Mouse (Mus musculus) mesoderm, embryonic 11.5 days (tissue): Measurements from ENCODE around the gene Crocc2.

Experiments used
- DNase-seq: peaks from one replicate; pipeline ENCODE4 v3.0.0-alpha.2; 2012; ENCODE audit warnings: low read depth, low spot score

The Crocc2 gene

GRCm38 (mm10) chr1:93168295-93168775 is at the start of gene Crocc2:
Gene Crocc2, plus strand, starts transcription at chr1:93168725.
- no peak for DNase-seq

DNA sequence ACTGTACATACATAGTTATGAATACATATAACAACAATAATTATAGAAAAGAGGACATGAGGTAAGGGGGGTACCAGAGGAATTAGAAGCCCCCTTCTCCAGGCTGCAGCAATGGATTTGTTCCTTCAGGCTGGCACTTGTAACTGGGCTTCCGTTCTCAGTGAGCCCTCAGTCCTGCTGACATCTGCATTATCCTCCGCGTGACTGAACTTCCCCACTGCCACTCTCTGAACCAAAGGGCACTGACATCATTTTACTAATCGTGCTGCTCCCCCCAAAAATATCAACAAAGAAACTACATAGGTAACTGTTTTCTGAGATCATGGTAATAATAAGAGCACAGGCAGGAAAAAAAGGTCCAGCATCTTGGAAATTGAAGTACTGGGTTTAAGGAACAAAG is 49.7 kb upstream of the Crocc2 start:
- no peak for DNase-seq

- DNase-seq: no peak
Observed at GRCm38 (mm10) chr1:93123179-93123854, 45.2 kb upstream of the Crocc2 start.

- DNase-seq: no peak
Observed at GRCm38 (mm10) chr1:93124066-93124465, 44.5 kb upstream of the Crocc2 start.

DNA sequence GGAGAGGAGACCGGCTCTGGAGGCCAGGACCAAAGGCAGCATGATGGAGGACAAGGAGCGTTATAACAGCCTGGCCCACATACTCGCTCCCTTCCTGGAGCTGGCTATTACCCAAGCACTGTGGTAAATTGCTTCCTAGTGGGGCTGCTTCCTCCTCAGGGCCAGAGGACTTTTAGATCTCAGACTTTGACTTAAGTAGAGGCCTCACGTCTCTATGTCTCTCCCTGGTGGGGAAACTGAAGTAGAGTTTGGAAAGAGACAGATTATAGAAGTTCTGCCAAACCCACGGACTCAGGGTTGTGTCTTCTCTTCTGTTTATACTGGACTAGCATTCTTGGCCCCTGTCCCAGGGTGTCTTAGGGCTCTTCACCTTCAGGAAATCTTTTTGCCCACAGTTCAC is 43.3 kb upstream of the Crocc2 start:
- no peak for DNase-seq

DNA sequence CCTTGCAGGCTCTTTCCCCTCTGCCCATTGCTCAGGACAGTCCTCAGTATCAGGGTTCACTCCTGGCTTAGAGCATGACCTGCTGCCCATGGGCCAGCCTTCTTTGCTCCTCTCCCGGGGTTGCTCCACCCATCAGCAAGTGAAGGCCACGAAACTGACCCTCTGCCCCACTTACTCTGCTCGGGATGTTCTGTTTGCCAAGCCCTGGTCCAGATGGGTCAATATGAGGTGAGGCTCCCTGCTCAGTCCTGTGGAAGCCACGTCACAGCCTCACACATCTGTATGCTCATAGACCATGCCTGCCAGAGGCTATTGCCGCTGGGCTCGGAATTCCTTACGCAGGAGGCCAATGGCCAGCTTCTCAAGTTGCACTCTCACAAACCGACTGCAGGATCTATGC is 40.3 kb upstream of the Crocc2 start:
- no peak for DNase-seq

- DNase-seq: peak; percentile 75
Observed at GRCm38 (mm10) chr1:93128710-93129349, 39.7 kb upstream of the Crocc2 start.

GRCm38 (mm10) chr1:93130242-93130983 is 38.1 kb upstream of the Crocc2 start:
- no peak for DNase-seq

- DNase-seq: no peak
Observed at GRCm38 (mm10) chr1:93132676-93133075, 35.8 kb upstream of the Crocc2 start.

- no peak for DNase-seq
Observed at GRCm38 (mm10) chr1:93135036-93135526, 33.4 kb upstream of the Crocc2 start, which contains the start of gene Agxt. Gene Agxt, plus strand, starts transcription at chr1:93135240.

DNA sequence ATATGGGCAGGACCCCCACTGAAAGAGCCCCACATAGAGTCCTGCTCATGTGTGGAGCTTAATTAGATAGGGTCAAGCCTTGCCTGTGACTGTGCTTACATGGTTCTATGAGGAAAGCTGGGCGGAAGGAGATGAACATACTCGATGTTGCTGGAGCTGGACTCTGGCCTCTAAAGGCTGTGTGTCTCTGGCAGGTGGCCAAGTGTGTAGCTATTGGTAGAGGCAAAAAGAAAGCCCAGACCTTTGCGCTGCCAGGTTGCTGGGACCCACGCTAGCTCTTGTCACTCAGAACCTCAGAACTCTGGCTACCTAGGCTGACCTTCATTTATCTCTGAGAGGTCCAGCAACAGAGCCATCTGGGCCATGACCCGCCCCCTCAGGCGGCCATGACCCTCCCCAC is 30.0 kb upstream of the Crocc2 start:
- DNase-seq: no peak

GRCm38 (mm10) chr1:93139713-93140112 is 28.8 kb upstream of the Crocc2 start:
- DNase-seq: no peak

DNA sequence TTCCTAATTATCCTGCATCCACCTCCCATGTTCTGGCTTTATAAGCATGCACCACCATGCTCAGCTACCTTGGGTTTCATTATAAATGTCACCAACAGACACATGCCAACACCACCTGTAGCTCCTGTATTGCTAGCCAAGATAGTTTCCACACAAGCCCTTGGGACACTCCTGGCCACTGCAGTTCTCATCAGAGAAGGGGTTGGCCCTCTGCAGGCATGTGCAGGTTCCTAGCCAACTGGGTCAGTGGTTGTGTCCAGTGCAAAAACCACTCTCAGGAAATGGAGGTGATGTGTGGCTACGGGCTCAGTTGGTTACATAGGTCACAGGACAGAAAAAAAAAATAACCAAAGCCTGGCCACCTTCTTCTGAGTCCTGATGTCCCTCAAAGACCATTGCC is 25.7 kb upstream of the Crocc2 start:
- no peak for DNase-seq

DNA sequence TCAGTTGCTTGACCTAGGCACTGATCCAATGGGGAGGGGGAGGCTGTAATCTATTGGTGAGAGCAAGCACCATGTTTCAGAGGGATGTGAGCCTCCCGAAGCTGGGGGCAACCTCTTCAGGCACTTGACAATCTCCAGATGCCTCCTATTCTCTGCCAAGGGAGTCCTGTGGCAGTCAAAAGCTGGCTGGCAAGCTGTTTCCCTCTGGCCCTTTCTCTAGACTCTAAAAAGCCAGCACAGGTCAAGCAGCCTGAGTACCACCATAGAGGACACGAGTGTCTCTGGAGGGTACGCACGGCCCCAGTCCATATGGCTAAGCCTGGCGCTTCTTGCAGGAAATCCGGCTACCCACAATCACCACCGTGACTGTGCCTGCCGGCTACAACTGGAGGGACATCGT is 24.3 kb upstream of the Crocc2 start:
- no peak for DNase-seq

DNA sequence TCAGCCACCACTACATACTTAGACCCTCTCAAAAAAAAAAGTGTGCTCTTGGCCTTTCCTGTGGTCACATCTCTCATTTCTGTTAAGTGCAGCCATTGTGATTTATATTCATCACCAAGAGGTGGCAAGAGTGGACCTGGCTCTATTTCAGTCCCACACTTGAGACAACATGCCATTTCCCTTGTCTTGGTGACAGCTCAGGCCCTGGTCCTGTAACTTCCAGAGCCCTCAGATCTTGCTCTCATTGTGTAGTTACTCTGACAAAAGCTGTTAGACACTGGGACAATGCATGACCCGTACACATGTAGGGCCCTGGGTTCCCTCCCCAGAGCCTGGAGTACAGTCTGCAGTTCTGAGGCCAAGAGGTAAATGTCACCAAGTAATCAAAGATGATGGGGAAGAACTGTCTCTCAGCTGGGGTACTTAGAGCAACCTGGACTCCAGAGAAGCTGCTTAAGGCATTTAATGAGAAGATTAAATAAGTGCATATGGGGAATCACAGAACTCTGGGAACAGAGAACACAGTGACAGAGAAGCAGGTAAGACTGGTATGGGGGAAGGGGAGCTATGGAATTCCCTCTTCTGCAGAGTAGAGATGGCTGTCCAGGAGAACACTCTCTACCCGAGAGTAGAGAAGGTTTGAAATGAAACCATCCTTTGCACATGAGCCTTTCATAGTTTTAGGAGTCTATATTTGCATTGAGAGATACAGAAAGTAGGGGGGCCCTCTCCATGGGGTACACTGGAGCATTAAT is 17.4 kb upstream of the Crocc2 start:
- no peak for DNase-seq

DNA sequence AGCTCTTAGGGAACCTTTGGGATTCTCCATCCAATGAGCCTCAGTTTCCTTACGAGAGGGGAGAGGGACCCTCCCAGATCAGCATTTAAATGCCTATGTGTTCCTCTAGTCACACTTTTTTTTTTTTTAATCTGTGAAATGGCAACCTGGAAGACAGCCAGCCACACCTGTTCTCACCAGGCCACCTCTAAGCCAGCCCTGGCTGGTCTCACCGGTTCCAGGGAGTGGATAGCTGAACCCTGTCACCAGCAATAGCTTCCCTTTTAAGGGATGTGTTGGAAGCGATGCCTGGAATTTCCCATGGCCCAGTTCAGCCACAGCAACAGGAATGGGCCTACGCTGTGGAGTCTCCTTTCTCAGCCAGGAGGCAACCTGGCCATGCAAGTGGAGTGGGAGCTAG is 11.0 kb upstream of the Crocc2 start:
- no peak for DNase-seq

DNA sequence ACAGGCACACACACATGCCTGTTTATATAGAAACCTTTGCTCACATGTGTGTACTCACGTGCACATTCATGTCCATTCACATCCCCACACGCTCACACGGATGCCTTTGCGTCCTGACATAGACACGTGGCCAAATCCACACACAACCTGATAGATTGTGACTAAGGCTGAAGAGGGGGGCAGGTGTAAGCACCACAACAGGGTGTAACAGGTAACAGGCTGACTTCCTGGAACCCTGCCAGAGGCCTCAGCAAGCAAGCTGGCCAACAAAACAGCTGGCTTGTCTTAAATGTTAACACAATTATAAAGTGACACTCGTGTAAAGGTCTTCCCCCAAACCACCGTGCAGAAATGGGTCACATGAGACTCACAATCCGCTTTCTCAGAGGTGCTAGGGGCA is 9.6 kb upstream of the Crocc2 start:
- DNase-seq: no peak

DNA sequence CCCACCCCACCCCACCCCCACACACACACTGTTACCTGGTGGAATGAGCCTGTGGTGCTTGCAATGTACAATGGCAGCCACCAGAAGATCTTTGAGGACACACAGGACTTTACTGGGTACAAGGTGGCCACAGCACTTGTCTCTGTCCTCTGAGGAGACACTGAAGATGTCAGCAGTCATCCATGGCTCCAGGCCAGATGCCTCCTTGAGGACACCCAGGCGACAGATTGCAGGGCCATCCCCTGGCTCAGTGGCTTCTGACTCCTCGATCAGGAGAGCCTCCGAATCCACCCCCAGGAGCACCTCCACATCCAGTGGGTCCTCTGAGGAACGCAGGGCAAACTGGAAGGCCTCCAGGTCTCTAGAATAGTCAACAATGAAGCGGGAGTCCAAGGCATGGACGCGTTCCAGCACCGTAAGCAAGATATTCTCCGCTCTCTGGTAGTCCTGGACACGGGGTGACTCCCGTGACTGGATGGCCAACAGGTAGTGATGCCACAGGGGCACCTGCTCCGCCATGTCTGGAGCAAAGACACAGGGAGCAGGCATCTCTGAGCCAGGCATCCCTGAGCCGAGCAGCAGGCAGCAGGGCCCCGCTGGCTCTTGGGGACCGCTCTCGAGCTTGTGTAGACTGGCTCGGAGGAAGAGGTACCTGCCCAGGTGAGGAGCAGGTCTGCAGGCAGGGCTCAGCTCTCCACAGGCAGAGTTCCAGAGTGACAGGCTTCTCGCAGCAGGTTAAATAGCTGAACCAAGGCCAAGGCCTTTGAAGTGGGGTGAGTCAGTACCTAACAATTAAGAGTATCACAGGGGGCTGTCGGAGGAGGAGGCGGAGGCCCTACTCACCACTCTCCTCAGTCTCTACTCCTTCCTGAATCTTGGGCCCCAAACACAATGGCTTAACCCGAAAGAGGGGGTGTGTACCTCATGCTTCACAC is 8.7 kb upstream of the Crocc2 start:
- no peak for DNase-seq

DNA sequence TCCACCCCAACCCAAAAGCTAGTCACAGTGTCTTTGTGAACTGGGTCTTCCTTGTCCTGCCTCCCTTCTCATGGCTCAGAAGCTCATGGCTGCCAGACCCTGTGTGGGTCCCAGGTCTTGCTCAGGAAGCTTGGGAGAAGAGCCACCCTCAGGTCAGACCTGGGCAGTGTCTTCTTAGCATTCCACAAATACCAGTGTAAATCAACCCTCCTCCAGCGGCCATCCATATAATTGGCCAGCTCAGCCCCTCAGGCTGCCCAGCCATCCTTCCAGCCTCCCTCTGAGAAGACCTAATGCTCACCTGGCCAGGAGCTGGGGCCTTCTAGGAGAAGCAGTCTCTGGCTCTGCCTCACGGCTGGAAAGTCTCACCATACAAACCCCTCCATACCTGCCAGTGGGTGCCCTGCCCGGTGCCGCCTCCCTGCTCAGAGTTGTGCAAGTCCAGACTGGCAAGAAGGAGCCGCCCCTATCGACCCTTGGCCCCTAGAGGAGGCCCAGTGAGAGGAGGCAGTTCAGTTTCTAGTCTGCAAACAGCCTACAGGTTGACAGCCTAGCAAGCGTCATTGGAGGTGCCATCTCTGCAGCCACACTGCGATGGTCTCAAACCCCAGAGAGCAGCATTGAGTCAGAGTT is 7.9 kb upstream of the Crocc2 start, which contains the start of gene 2310007B03Rik:
Gene 2310007B03Rik, minus strand, starts transcription at position 448 of the 633 bp plus-strand sequence.
- DNase-seq: no peak

GRCm38 (mm10) chr1:93161350-93161749 is 7.2 kb upstream of the Crocc2 start:
- DNase-seq: no peak
